ENCODE assay signal across 8 mouse cellular contexts in genomic region chr1:183669674-183670073, GRCm38 (mm10).
A peak's percentile ranks its signal among the peaks of the same experiment; 100 is the strongest.
DNase-seq lines count a peak whose midpoint lies in the region; ATAC-seq and TF ChIP-seq lines count a peak whose summit lies in the region.
"Had no signal": no experiment of that assay in that cellular context is flagged by ENCODE, and none has a peak within 500 bp of the region (broad histone marks: within the 10 kb centered on the region; RNA-seq: fewer than 3 reads in every experiment).

No protein-coding gene starts in this region.

- no peak overlapping the region for H3K27ac ChIP-seq in testis, adult 2 months (ENCODE audit: control insufficient read depth, insufficient read depth, low read depth, low read length)
- H3K27ac ChIP-seq: liver, embryonic 14.5 days had no signal

- no peak for TF ChIP-seq CTCF in testis, adult 2 months (IDR thresholded peaks at IDR 0.05; ENCODE audit: control insufficient read depth, insufficient read depth, insufficient replicate concordance, low read depth, low read length)

- H3K36me3 ChIP-seq in testis, adult 2 months (ENCODE audit: control insufficient read depth, insufficient read depth, low read length): no peaks in the 10 kb centered on the region

- no peaks in the 10 kb centered on the region for H3K27me3 ChIP-seq in testis, adult 2 months (ENCODE audit: control insufficient read depth, insufficient read depth, low read length)

- ATAC-seq in megakaryocyte progenitor cell, adult 5-6 weeks (replicated peaks; ENCODE audit: poor library complexity): peak; percentile 93

- H3K4me1 ChIP-seq in testis, adult 2 months (ENCODE audit: control insufficient read depth, insufficient read depth, low read length): no peaks in the 10 kb centered on the region; the same call in none of the 2 replicates

- no peak for DNase-seq in testis, postnatal 14 days (ENCODE audit: low spot score)
- DNase-seq in cerebellum, adult 9-10 months: peak; percentile 33
- peak; percentile 70 for DNase-seq in gastrocnemius, postnatal 14 days
- DNase-seq in kidney, postnatal 14 days: peak; percentile 6
- peak; percentile 28 for DNase-seq in thymus, postnatal 25 days

- intact Hi-C loops in gastrocnemius, postnatal 14 days (cut with DNase I; ENCODE audit: low total_unique reads): no loop called here

- H3K4me3 ChIP-seq in testis, adult 2 months (ENCODE audit: control insufficient read depth, low read depth, low read length): peak overlapping the region; percentile 11; the same call in 1 of the 2 replicates

- no peak for TF ChIP-seq POLR2A in testis, adult 2 months (IDR thresholded peaks at IDR 0.05; ENCODE audit: control insufficient read depth, low read depth, low read length)
